Mouse (Mus musculus): ENCODE measurements at regions not wholly inside any gene's neighbourhood (a gene's known extent, or its start where the extent isn't known, plus 50 kb on each side); places are given as distances from the start of the nearest gene placed in this dataset.
A peak's percentile ranks its signal among the peaks of the same experiment; 100 is the strongest.

DNA sequence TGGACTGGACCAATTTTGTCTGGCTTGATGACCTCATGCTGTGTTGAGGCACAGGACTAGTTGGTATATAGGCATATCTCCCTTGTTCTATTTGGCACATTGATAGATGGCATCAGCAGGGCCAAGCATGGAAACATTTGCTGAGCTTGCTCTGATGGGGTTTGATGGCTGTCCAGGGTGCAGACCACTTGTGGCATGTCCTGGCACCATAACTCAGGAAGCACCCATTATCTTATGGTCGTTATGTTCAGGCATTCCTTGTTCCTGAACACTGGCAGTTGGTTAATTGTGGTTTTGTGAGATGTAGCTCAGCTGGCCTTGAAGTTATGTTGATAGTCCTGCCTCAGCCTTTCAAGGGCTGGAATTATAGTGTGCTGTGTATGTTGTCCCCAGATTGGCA lies 1193.4 kb upstream of the A1bg start:
- intact Hi-C loops (cut with DNase I), result no loop called here
- no peak overlapping the region for H3K27ac ChIP-seq
- H3K36me3 ChIP-seq (ENCODE audit: control insufficient read depth, insufficient read depth, low read length), result no peaks in the 10 kb centered on the region
- DNase-seq, result no peak
- no peak for TF ChIP-seq CTCF (IDR thresholded peaks at IDR 0.05)
- TF ChIP-seq POLR2A (IDR thresholded peaks at IDR 0.05; ENCODE audit: insufficient read depth, low read depth, low read length), result no peak
- no peak for TF ChIP-seq EP300 (IDR thresholded peaks at IDR 0.05; ENCODE audit: insufficient read depth, low read depth, low read length)
- WGBS, result 51% methylated on average over 1 of the region's 1 CpGs
- H3K4me3 ChIP-seq, result no peak overlapping the region
- H3K9ac ChIP-seq (ENCODE audit: low read depth, low read length), result no peak overlapping the region
- no peaks in the 10 kb centered on the region for H3K27me3 ChIP-seq (ENCODE audit: control insufficient read depth, insufficient read depth, low read length)
- H3K79me2 ChIP-seq (replicated peaks; ENCODE audit: control insufficient read depth, insufficient read depth, low read length), result no peaks in the 10 kb centered on the region
- H3K4me1 ChIP-seq (ENCODE audit: control insufficient read depth, insufficient read depth, low read length), result no peaks in the 10 kb centered on the region; the same call in 1 of the 2 replicates

DNA sequence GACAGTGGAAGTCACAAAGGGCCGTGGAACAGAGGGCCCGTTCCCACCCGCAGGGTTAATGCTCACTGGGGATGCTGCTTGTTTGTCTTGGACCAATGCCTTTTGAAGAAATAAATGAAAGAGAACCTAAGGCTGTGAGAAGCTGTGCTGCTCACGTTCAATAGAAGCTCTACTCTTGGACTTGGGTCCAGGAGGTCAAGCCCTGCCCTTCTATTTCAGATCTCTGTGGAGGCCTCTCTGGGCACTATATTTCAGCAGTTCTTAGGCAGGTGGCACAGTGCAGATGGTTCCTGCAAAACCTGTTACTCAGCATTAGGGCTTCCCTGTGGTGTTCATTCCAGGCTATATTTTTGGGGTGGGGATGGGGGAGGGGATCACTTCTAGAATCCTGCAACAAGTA lies 1192.0 kb upstream of the A1bg start:
- H3K27ac ChIP-seq, result no peak overlapping the region
- WGBS, result 45% methylated on average over 4 of the region's 4 CpGs
- no peaks in the 10 kb centered on the region; the same call in 1 of the 2 replicates for H3K4me1 ChIP-seq (ENCODE audit: control insufficient read depth, insufficient read depth, low read length)
- no peaks in the 10 kb centered on the region for H3K27me3 ChIP-seq (ENCODE audit: control insufficient read depth, insufficient read depth, low read length)
- DNase-seq, result no peak
- H3K36me3 ChIP-seq (ENCODE audit: control insufficient read depth, insufficient read depth, low read length), result no peaks in the 10 kb centered on the region
- intact Hi-C loops (cut with DNase I), result no loop called here
- no peak overlapping the region for H3K9ac ChIP-seq (ENCODE audit: low read depth, low read length)
- TF ChIP-seq CTCF (IDR thresholded peaks at IDR 0.05) (no peak), POLR2A (IDR thresholded peaks at IDR 0.05; ENCODE audit: insufficient read depth, low read depth, low read length) (no peak), EP300 (IDR thresholded peaks at IDR 0.05; ENCODE audit: insufficient read depth, low read depth, low read length) (no peak)
- H3K4me3 ChIP-seq, result no peak overlapping the region
- no peaks in the 10 kb centered on the region for H3K79me2 ChIP-seq (replicated peaks; ENCODE audit: control insufficient read depth, insufficient read depth, low read length)

DNA sequence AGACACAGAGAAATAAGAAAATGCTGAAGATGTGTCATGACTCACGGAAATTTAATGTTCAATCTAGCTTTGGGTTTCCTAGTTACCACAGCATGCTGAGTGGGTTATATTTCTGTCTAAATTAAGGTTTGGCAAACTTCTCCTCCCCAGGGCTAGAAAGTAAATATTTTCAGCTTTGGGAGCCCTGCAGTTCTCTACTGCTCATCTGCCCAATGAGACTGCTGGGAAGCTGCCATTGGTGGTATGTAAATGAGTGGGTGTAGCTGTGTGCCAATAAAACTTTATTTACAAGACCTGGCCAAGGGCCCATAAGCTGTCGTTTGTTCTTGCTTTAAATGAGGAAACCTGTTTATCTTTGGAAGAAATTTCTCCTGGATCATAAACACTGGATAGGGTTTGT lies 1189.3 kb upstream of the A1bg start:
- Histone ChIP-seq H3K27me3 (ENCODE audit: control insufficient read depth, insufficient read depth, low read length) (no peaks in the 10 kb centered on the region), H3K4me3 (no peak overlapping the region), H3K4me1 (ENCODE audit: control insufficient read depth, insufficient read depth, low read length) (peaks cover 1% of the 10 kb centered on the region), H3K79me2 (replicated peaks; ENCODE audit: control insufficient read depth, insufficient read depth, low read length) (no peaks in the 10 kb centered on the region), H3K36me3 (ENCODE audit: control insufficient read depth, insufficient read depth, low read length) (0 out of 2 replicates have a peak, but pooled peaks cover 2% of the 10 kb centered on the region), H3K9ac (ENCODE audit: low read depth, low read length) (no peak overlapping the region), H3K27ac (no peak overlapping the region)
- no peak for DNase-seq
- intact Hi-C loops (cut with DNase I), result no loop called here
- TF ChIP-seq EP300 (IDR thresholded peaks at IDR 0.05; ENCODE audit: insufficient read depth, low read depth, low read length), result no peak
- TF ChIP-seq POLR2A (IDR thresholded peaks at IDR 0.05; ENCODE audit: insufficient read depth, low read depth, low read length), result no peak
- TF ChIP-seq CTCF (IDR thresholded peaks at IDR 0.05), result no peak
- WGBS, result 64% methylated on average over 2 of the region's 2 CpGs

DNA sequence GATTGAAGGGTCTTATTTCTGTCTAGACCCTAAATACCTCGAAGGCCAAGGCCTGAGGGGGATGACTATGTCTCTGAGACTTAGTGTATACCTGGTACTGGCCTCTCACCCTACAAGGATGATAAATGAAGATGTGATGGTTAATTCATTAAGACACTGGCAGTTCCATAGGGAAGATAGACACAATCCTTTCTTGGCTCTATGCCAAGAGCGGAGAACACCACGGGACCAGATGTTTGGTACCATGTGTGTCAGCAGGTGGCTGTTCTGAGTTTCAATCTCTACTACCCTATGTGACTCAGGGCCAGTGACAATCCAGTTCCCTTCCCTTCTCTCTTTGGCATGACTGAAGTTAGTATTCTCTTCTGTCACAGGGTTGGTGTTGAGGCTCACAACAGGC lies 1185.2 kb upstream of the A1bg start:
- no peak overlapping the region for H3K27ac ChIP-seq
- whole genome bisulfite sequencing, result 57% methylated on average over 3 of the region's 3 CpGs
- H3K9ac ChIP-seq (ENCODE audit: low read depth, low read length), result no peak overlapping the region
- H3K36me3 ChIP-seq (ENCODE audit: control insufficient read depth, insufficient read depth, low read length), result 0 out of 2 replicates have a peak, but pooled peaks cover 3% of the 10 kb centered on the region
- peaks cover 3% of the 10 kb centered on the region for H3K4me1 ChIP-seq (ENCODE audit: control insufficient read depth, insufficient read depth, low read length)
- no peak overlapping the region for H3K4me3 ChIP-seq
- TF ChIP-seq EP300 (IDR thresholded peaks at IDR 0.05; ENCODE audit: insufficient read depth, low read depth, low read length) (no peak), POLR2A (IDR thresholded peaks at IDR 0.05; ENCODE audit: insufficient read depth, low read depth, low read length) (no peak), CTCF (IDR thresholded peaks at IDR 0.05) (no peak)
- intact Hi-C loops (cut with DNase I), result no loop called here
- H3K27me3 ChIP-seq (ENCODE audit: control insufficient read depth, insufficient read depth, low read length), result no peaks in the 10 kb centered on the region
- H3K79me2 ChIP-seq (replicated peaks; ENCODE audit: control insufficient read depth, insufficient read depth, low read length), result no peaks in the 10 kb centered on the region
- DNase-seq, result no peak

DNA sequence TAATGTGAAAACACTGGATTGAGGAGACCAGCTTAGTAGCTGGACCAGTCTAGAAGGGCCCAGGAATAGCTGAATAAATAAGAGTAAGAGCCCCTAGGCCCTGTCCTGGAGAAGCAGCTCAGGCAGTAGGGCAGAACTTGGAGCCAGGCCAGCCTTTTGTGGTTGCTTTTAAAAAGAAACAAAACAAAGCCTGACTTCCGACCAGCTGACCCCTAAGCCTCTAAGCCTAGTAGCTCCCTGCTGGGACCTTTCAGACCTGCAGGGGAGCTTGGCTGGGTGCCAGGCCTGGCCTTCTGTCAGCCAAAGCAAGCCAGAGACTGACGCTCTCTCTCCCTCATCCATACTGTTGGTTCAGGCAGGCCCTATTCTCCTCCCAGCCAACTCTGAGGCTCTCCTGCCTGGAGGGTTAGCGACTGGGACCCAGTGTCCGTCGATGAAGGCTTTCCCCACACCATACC lies 1183.7 kb upstream of the A1bg start:
- Histone ChIP-seq H3K9ac (ENCODE audit: low read depth, low read length) (no peak overlapping the region), H3K27ac (peak overlapping the region; percentile 33), H3K36me3 (ENCODE audit: control insufficient read depth, insufficient read depth, low read length) (0 out of 2 replicates have a peak, but pooled peaks cover 3% of the 10 kb centered on the region), H3K4me1 (ENCODE audit: control insufficient read depth, insufficient read depth, low read length) (peaks cover 3% of the 10 kb centered on the region), H3K4me3 (no peak overlapping the region), H3K79me2 (replicated peaks; ENCODE audit: control insufficient read depth, insufficient read depth, low read length) (no peaks in the 10 kb centered on the region), H3K27me3 (ENCODE audit: control insufficient read depth, insufficient read depth, low read length) (no peaks in the 10 kb centered on the region)
- TF ChIP-seq EP300 (IDR thresholded peaks at IDR 0.05; ENCODE audit: insufficient read depth, low read depth, low read length), result 0 out of 2 replicates have a peak, but pooled peaks have one; percentile 49
- TF ChIP-seq POLR2A (IDR thresholded peaks at IDR 0.05; ENCODE audit: insufficient read depth, low read depth, low read length), result no peak
- TF ChIP-seq CTCF (IDR thresholded peaks at IDR 0.05), result peak; percentile 71
- peak; percentile 86 to 90 for DNase-seq
- WGBS, result 11% methylated on average over 5 of the region's 5 CpGs
- intact Hi-C loops (cut with DNase I), result no loop called here

DNA sequence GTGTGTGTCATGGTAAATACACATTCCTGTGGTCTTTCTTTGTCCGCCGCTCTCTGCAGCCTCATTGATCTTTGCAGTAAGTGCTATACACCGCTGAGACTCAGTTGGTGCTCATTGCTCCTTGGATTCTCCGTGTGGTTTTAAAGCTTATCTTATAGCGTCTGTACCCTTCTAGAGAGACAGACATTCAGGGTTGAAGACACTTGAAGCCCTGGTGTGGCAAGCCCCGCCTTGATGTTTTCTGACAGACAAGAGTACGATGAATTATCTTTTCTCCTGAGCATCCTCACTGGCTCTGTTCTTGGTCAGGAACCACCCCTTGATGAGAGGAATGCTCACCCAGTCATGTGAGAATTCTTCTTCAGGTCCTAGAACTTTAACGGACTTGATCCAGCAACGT lies 1182.7 kb upstream of the A1bg start:
- no peak for TF ChIP-seq POLR2A (IDR thresholded peaks at IDR 0.05; ENCODE audit: insufficient read depth, low read depth, low read length)
- no peak for TF ChIP-seq CTCF (IDR thresholded peaks at IDR 0.05)
- no peak for TF ChIP-seq EP300 (IDR thresholded peaks at IDR 0.05; ENCODE audit: insufficient read depth, low read depth, low read length)
- Histone ChIP-seq H3K4me1 (ENCODE audit: control insufficient read depth, insufficient read depth, low read length) (peaks cover 3% of the 10 kb centered on the region), H3K4me3 (no peak overlapping the region), H3K9ac (ENCODE audit: low read depth, low read length) (no peak overlapping the region), H3K36me3 (ENCODE audit: control insufficient read depth, insufficient read depth, low read length) (0 out of 2 replicates have a peak, but pooled peaks cover 3% of the 10 kb centered on the region), H3K27ac (no peak overlapping the region), H3K27me3 (ENCODE audit: control insufficient read depth, insufficient read depth, low read length) (no peaks in the 10 kb centered on the region), H3K79me2 (replicated peaks; ENCODE audit: control insufficient read depth, insufficient read depth, low read length) (no peaks in the 10 kb centered on the region)
- intact Hi-C loops (cut with DNase I), result no loop called here
- 89% methylated on average over 9 of the region's 9 CpGs for WGBS
- DNase-seq, result no peak

Measured in heart, adult 2 months (tissue).